Mouse (Mus musculus): ENCODE results near the gene Rsrc2.
"Not testable (repeated sequence)": the region's sequence is repeated elsewhere in the genome, so short reads cannot be mapped to it uniquely, and the experiment has no call there.

The Rsrc2 gene

GRCm38 (mm10) chr5:123749065-123750064 lies at the start of gene Rsrc2, which contains the start of gene Kntc1:
TSS of gene Rsrc2 (minus strand) at chr5:123749414.
TSS of gene Kntc1 (plus strand) at chr5:123749716.
- peak; percentile 100 for DNase-seq (ENCODE audit: low read depth, low spot score)

GRCm38 (mm10) chr5:123793081-123793480 lies 43.9 kb upstream of the Rsrc2 start:
- no peak for DNase-seq (ENCODE audit: low read depth, low spot score)

- no peak for DNase-seq (ENCODE audit: low read depth, low spot score)
Measured at GRCm38 (mm10) chr5:123788976-123789375, 39.8 kb upstream of the Rsrc2 start.

GRCm38 (mm10) chr5:123781864-123782263 lies 32.6 kb upstream of the Rsrc2 start:
- no peak for DNase-seq (ENCODE audit: low read depth, low spot score)

GRCm38 (mm10) chr5:123780716-123781115 lies 31.5 kb upstream of the Rsrc2 start:
- DNase-seq (ENCODE audit: low read depth, low spot score) = no peak

GRCm38 (mm10) chr5:123773441-123773840 lies 24.2 kb upstream of the Rsrc2 start:
- DNase-seq (ENCODE audit: low read depth, low spot score) = no peak

GRCm38 (mm10) chr5:123766455-123766854 lies 17.2 kb upstream of the Rsrc2 start:
- DNase-seq (ENCODE audit: low read depth, low spot score) = not testable (repeated sequence)

- DNase-seq (ENCODE audit: low read depth, low spot score) = no peak
Measured at GRCm38 (mm10) chr5:123765506-123765905, 16.3 kb upstream of the Rsrc2 start.

- peak; percentile 24 for DNase-seq (ENCODE audit: low read depth, low spot score)
Measured at GRCm38 (mm10) chr5:123748339-123749064, 712 bp downstream of the Rsrc2 start.

- DNase-seq (ENCODE audit: low read depth, low spot score) = peak; percentile 20
Measured at GRCm38 (mm10) chr5:123747604-123748003, 1.6 kb downstream of the Rsrc2 start.

GRCm38 (mm10) chr5:123746253-123746652 lies 3.0 kb downstream of the Rsrc2 start:
- DNase-seq (ENCODE audit: low read depth, low spot score) = peak; percentile 65

GRCm38 (mm10) chr5:123744358-123744757 lies 4.9 kb downstream of the Rsrc2 start:
- no peak for DNase-seq (ENCODE audit: low read depth, low spot score)

- DNase-seq (ENCODE audit: low read depth, low spot score) = no peak
Measured at GRCm38 (mm10) chr5:123730981-123731380, 18.2 kb downstream of the Rsrc2 start.

GRCm38 (mm10) chr5:123723816-123724215 lies 25.4 kb downstream of the Rsrc2 start:
- not testable (repeated sequence) for DNase-seq (ENCODE audit: low read depth, low spot score)

GRCm38 (mm10) chr5:123720328-123721311 lies 28.6 kb downstream of the Rsrc2 start, which contains the start of gene Zcchc8:
TSS of gene Zcchc8 (minus strand) at chr5:123721100.
- DNase-seq (ENCODE audit: low read depth, low spot score) = peak; percentile 99

- no peak for DNase-seq (ENCODE audit: low read depth, low spot score)
Measured at GRCm38 (mm10) chr5:123714622-123715021, 34.6 kb downstream of the Rsrc2 start.

GRCm38 (mm10) chr5:123713782-123714181 lies 35.4 kb downstream of the Rsrc2 start:
- no peak for DNase-seq (ENCODE audit: low read depth, low spot score)

- no peak for DNase-seq (ENCODE audit: low read depth, low spot score)
Measured at GRCm38 (mm10) chr5:123709571-123709970, 39.6 kb downstream of the Rsrc2 start.

GRCm38 (mm10) chr5:123708598-123708997 lies 40.6 kb downstream of the Rsrc2 start:
- DNase-seq (ENCODE audit: low read depth, low spot score) = no peak

GRCm38 (mm10) chr5:123700625-123701024 lies 48.6 kb downstream of the Rsrc2 start:
- peak; percentile 88 for DNase-seq (ENCODE audit: low read depth, low spot score)

- peak; percentile 86 for DNase-seq (ENCODE audit: low read depth, low spot score)
Measured at GRCm38 (mm10) chr5:123699198-123699597, 50.0 kb downstream of the Rsrc2 start.
